Mouse (Mus musculus) adrenal gland (tissue): ENCODE results near the gene Jade2.

ENCODE experiments used
- intact Hi-C: fragments of 180-260 bp; cut with DNase I; formaldehyde crosslinking; loops from one replicate; pipeline ENCODE4 v1.15.1; 2025

The Jade2 gene

GRCm38 (mm10) chr11:51800634-51801325 is 56.7 kb downstream of the Jade2 start:
- intact Hi-C loops = no loop called here

GRCm38 (mm10) chr11:51796272-51796671 is 61.2 kb downstream of the Jade2 start:
- intact Hi-C loops = no loop called here

GRCm38 (mm10) chr11:51790662-51791061 is 66.8 kb downstream of the Jade2 start:
- intact Hi-C loops = no loop called here

GRCm38 (mm10) chr11:51789735-51790134 is 67.7 kb downstream of the Jade2 start:
- intact Hi-C loops = loop anchor here (10.0 kb wide), 1 partner anchor 65 kb away; no protein-coding TSS in a partner anchor

- intact Hi-C loops = loop anchor here (10.0 kb wide), 1 partner anchor 61 kb away; no protein-coding TSS in a partner anchor
These were observed 71.5 kb downstream of the Jade2 start for GRCm38 (mm10) chr11:51785926-51786325.

- intact Hi-C loops = loop anchor here (10.0 kb wide), 1 partner anchor 58 kb away; no protein-coding TSS in a partner anchor
These were observed 74.7 kb downstream of the Jade2 start for GRCm38 (mm10) chr11:51782721-51783120.

- intact Hi-C loops = loop anchor here (10.0 kb wide), 1 partner anchor 56 kb away; no protein-coding TSS in a partner anchor
These were observed 76.6 kb downstream of the Jade2 start for GRCm38 (mm10) chr11:51780773-51781267.

- intact Hi-C loops = no loop called here
These were observed 80.0 kb downstream of the Jade2 start for GRCm38 (mm10) chr11:51777478-51777877.

GRCm38 (mm10) chr11:51775507-51775906 is 81.9 kb downstream of the Jade2 start:
- intact Hi-C loops = no loop called here

- intact Hi-C loops = no loop called here
These were observed 89.2 kb downstream of the Jade2 start for GRCm38 (mm10) chr11:51768296-51768695.

GRCm38 (mm10) chr11:51767579-51768220 is 89.8 kb downstream of the Jade2 start:
- intact Hi-C loops = no loop called here

- intact Hi-C loops = no loop called here
These were observed 92.6 kb downstream of the Jade2 start for GRCm38 (mm10) chr11:51764816-51765215.

- intact Hi-C loops = no loop called here
These were observed 93.5 kb downstream of the Jade2 start for GRCm38 (mm10) chr11:51763955-51764354.
